Mouse (Mus musculus) midbrain, embryonic 12.5 days (tissue): ENCODE measurements around the gene Tpst1. TPM values are rescaled to one million over a fixed set of nuclear protein-coding genes. Genes with fewer than 3 reads are reported as not detected.

Experiments used
- ATAC-seq: fragments of 200-750 bp; cut with Nextera tagmentation; 2 replicates; pipeline ENCODE4 v1.8.0; 2017; ENCODE audit warnings: low read depth, moderate TSS enrichment, moderate library complexity; ENCODE audit not compliant: low FRiP score
- H3K27ac ChIP-seq: fragments of 300-500 bp; sonication (generic); replicated peaks from 2 replicates; pipeline ENCODE4 v1.5.1; 2016; ENCODE audit warnings: mild to moderate bottlenecking
- H3K27me3 ChIP-seq: fragments of 300-500 bp; sonication (generic); 2 replicates; pipeline ENCODE4 v1.6.1; 2016; ENCODE audit warnings: mild to moderate bottlenecking
- H3K36me3 ChIP-seq: fragments of 300-500 bp; sonication (generic); 2 replicates; pipeline ENCODE4 v1.6.1; 2016
- H3K4me1 ChIP-seq: fragments of 300-500 bp; sonication (generic); 2 replicates; pipeline ENCODE4 v1.6.1; 2016
- H3K4me2 ChIP-seq: fragments of 300-500 bp; sonication (generic); replicated peaks from 2 replicates; pipeline ENCODE4 v1.6.1; 2016; ENCODE audit warnings: mild to moderate bottlenecking, moderate library complexity
- H3K4me3 ChIP-seq: fragments of 300-500 bp; sonication (generic); 2 replicates; pipeline ENCODE4 v1.5.1; 2016; ENCODE audit warnings: mild to moderate bottlenecking
- H3K9ac ChIP-seq: fragments of 300-500 bp; sonication (generic); replicated peaks from 2 replicates; pipeline ENCODE4 v1.6.1; 2016; ENCODE audit warnings: mild to moderate bottlenecking, moderate library complexity
- H3K9me3 ChIP-seq: fragments of 300-500 bp; sonication (generic); 2 replicates; pipeline ENCODE4 v1.6.1; 2016; ENCODE audit warnings: mild to moderate bottlenecking
- WGBS: fragments of 180-500 bp; shearing (Covaris S2); methylation state at CpG from one replicate; pipeline ENCODE4 v1.1.7; 2016; 5-methylcytosine and 5-hydroxymethylcytosine counted together
- polyA plus RNA-seq: library from polyadenylated mRNA; unstranded; fragments of >200 nt; fragmentation: Nextera tagmentation; extraction: Ambion mirVana; gene quantifications from 2 replicates; pipeline ENCODE4 v1.2.1, GENCODE M21; 2016

The Tpst1 gene
- polyA plus RNA-seq, 1 experiment from 2014 or later: 65.9 TPM

DNA sequence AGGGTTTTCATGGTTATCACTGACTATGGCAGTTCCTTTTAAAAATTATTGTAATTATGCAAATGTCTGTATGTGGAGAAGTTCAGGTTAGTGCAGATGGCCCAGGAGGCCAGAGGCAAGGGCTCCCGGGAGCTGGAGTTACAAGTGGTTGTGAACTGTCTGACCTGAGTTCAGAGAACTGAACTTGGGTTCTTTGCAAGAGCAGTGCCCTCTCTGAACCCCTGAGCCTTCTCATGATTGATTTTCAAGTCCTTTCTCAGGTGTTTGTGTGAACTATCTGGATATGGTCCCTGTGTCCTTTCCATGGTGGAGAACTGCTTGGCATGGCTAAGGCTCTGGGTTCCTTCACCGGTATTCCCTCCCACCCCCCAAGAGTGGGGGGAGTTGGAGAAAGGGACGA, 29.4 kb upstream of the Tpst1 start:
- WGBS: 88% methylated on average over 3 of the region's 3 CpGs
- no peak overlapping the region for H3K4me3 ChIP-seq
- no peak overlapping the region for H3K9ac ChIP-seq
- H3K9me3 ChIP-seq: no peaks in the 10 kb centered on the region
- no peak for ATAC-seq
- H3K27ac ChIP-seq: no peak overlapping the region
- H3K27me3 ChIP-seq: no peaks in the 10 kb centered on the region
- no peak overlapping the region for H3K4me2 ChIP-seq
- H3K36me3 ChIP-seq: peaks cover 76% of the 10 kb centered on the region
- no peaks in the 10 kb centered on the region for H3K4me1 ChIP-seq

DNA sequence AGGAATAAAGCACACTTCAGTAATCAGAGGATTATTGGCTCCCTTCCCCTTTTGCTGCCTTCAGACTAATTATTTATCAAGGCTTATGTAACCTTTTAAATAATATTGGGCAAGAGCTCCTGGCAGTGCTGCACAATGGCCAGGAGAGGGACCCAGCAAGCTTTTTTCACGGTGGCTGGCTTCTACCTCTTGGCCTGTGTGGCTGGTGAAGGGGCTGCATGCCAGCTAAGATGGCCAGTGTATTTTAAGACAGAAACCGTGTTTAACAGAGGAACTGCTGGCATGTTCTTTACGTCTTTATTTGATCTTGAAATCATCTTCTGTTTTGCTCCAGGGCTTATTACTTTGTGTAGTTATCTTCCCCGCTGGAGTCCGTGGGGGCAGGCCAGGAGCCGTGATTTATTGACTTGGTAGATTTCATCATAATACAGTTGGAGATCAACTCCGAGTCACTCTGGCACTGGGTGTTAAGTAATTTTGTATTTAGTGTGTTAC, 28.9 kb upstream of the Tpst1 start:
- Histone ChIP-seq H3K9ac (no peak overlapping the region), H3K9me3 (no peaks in the 10 kb centered on the region), H3K27me3 (no peaks in the 10 kb centered on the region), H3K4me2 (no peak overlapping the region), H3K4me1 (no peaks in the 10 kb centered on the region), H3K27ac (no peak overlapping the region), H3K36me3 (peaks cover 81% of the 10 kb centered on the region), H3K4me3 (no peak overlapping the region)
- 81% methylated on average over 7 of the region's 7 CpGs for WGBS
- ATAC-seq: no peak

DNA sequence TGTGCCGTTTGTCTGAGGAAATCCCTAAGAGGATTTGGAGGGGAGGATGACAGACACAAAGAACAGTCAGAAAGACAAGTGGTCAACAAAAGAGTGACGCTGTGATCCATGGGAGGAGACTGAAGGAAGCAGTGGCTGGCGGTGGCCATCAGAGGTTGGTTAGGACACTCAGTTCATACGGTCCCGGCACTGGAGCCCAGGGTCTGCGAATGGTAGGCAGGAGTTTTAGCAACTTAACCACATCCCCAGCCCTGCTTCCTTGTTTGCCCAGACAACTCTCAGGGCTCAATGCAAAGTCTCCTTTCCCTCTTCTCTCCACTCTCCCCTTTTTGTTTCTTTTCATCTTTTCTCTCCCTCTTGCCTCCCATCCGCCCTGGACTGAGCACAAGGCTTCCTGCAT, 27.0 kb upstream of the Tpst1 start:
- no peak overlapping the region for H3K9ac ChIP-seq
- no peak overlapping the region for H3K4me2 ChIP-seq
- 77% methylated on average over 7 of the region's 7 CpGs for WGBS
- ATAC-seq: no peak
- H3K4me1 ChIP-seq: peaks cover 5% of the 10 kb centered on the region; the same call in 1 of the 2 replicates
- H3K27ac ChIP-seq: no peak overlapping the region
- no peaks in the 10 kb centered on the region for H3K9me3 ChIP-seq
- H3K4me3 ChIP-seq: no peak overlapping the region
- no peaks in the 10 kb centered on the region for H3K27me3 ChIP-seq
- H3K36me3 ChIP-seq: peaks cover 79% of the 10 kb centered on the region

DNA sequence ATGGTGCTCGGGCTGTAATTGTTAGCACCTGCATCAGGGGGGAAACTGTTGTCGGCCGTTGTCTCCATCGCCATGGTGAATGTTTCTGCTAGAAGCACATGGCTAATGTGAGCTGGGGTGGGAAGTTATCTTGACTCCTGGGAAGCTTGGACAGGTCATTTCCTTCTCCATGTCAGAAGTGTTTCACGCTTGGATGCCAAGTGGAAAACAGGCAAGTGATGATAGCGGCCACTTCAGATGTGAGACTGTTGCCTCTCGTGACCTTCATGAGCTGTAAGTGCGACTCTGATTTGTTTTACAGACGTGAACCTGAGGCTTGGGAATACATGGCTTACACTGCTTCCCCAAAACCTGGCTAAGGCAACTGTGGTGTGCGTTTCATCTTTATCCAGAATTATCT, 26.5 kb upstream of the Tpst1 start:
- Histone ChIP-seq H3K9me3 (no peaks in the 10 kb centered on the region), H3K4me3 (no peak overlapping the region), H3K4me1 (peaks cover 5% of the 10 kb centered on the region; the same call in 1 of the 2 replicates), H3K36me3 (peaks cover 78% of the 10 kb centered on the region), H3K9ac (no peak overlapping the region), H3K4me2 (no peak overlapping the region), H3K27me3 (no peaks in the 10 kb centered on the region), H3K27ac (no peak overlapping the region)
- no peak for ATAC-seq
- WGBS: 90% methylated on average over 10 of the region's 10 CpGs

DNA sequence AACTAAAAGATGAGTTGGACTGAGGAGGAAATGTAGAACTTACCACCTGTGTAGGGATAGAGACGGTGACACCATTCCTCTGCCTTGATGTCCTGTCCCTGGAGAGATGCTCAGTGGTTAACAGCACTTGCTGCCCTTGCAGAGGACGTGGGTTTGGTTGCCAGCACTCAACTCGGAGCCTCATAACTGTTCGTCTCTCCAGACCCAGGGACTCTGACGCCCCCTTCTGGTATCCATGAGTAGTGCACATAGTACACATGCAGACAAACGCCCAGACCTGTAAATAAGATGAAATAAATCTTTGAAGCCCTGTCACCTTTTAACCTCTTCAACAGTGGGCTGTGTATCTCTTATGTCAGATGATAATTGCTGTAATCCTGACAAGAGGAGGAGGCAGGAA, 26.1 kb upstream of the Tpst1 start:
- peaks cover 5% of the 10 kb centered on the region; the same call in 1 of the 2 replicates for H3K4me1 ChIP-seq
- ATAC-seq: no peak
- no peaks in the 10 kb centered on the region for H3K27me3 ChIP-seq
- no peaks in the 10 kb centered on the region for H3K9me3 ChIP-seq
- H3K27ac ChIP-seq: no peak overlapping the region
- WGBS: 84% methylated on average over 6 of the region's 6 CpGs
- peaks cover 73% of the 10 kb centered on the region for H3K36me3 ChIP-seq
- no peak overlapping the region for H3K4me2 ChIP-seq
- no peak overlapping the region for H3K9ac ChIP-seq
- no peak overlapping the region for H3K4me3 ChIP-seq

DNA sequence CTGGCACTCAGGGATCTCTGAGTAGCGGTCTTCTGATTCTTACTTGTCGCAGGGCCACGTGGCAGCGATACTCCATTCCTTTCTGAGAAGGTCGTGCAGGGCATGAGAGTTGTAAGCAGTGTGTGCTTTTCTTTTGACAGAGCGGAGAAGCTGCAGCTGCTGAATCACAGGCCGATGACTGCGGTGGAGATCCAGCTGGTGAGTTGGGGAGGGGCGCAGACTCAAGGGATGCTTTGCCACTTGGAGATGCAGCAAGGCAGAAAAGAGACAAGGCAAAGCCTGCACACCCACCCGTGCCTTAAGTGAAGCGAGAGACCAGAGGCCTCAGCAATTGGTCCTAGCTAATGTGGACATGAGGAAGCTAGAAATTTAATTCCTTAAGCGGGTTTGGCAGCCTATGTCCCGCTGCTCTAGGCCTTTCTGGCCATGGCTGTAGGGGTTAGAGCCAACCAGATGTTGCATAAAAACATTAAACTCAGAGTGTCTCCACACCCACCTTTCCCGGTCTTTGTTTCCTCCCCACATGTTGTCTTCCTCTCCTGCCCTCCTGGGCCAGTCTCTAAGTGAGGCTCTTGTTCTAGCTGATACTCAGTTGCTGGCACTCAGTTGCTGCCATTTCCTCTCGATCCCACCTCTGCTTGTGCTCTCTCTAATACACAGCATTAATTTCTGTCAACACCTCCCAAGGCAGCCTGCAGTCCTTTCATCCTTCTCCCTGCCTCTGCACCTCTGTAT, 24.2 kb upstream of the Tpst1 start:
- H3K27ac ChIP-seq: peak overlapping the region; percentile 39; the same call in 1 of the 2 replicates
- no peaks in the 10 kb centered on the region for H3K27me3 ChIP-seq
- no peak overlapping the region for H3K4me2 ChIP-seq
- no peaks in the 10 kb centered on the region for H3K9me3 ChIP-seq
- WGBS: 74% methylated on average over 15 of the region's 15 CpGs
- no peak overlapping the region for H3K9ac ChIP-seq
- ATAC-seq: no peak
- H3K4me3 ChIP-seq: no peak overlapping the region
- H3K4me1 ChIP-seq: peaks cover 5% of the 10 kb centered on the region; the same call in 1 of the 2 replicates
- H3K36me3 ChIP-seq: peaks cover 57% of the 10 kb centered on the region

DNA sequence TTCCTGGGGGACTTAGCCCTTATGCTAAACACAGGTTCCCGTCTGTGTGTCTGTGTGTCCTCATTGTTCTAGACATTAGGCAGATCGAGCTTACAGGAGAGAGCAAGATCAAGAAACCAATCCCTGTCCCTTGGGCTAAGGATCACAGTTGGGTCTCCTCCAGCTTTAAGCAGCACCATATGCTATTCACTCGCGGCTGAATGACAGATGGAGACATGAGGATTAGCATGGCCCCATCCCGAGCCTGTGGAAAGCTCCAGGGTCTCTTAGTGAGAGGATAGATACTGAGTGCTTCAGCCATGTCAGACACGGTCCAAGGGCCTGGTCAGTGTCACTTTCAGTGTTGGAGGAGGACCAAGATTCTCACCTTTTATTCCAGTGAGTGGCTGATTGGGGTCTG, 22.7 kb upstream of the Tpst1 start:
- H3K36me3 ChIP-seq: peaks cover 57% of the 10 kb centered on the region
- no peak overlapping the region for H3K4me2 ChIP-seq
- WGBS: 38% methylated on average over 6 of the region's 6 CpGs
- H3K4me1 ChIP-seq: peaks cover 5% of the 10 kb centered on the region; the same call in 1 of the 2 replicates
- no peak overlapping the region for H3K9ac ChIP-seq
- H3K9me3 ChIP-seq: no peaks in the 10 kb centered on the region
- H3K27ac ChIP-seq: no peak overlapping the region
- ATAC-seq: no peak
- H3K27me3 ChIP-seq: no peaks in the 10 kb centered on the region
- H3K4me3 ChIP-seq: no peak overlapping the region

DNA sequence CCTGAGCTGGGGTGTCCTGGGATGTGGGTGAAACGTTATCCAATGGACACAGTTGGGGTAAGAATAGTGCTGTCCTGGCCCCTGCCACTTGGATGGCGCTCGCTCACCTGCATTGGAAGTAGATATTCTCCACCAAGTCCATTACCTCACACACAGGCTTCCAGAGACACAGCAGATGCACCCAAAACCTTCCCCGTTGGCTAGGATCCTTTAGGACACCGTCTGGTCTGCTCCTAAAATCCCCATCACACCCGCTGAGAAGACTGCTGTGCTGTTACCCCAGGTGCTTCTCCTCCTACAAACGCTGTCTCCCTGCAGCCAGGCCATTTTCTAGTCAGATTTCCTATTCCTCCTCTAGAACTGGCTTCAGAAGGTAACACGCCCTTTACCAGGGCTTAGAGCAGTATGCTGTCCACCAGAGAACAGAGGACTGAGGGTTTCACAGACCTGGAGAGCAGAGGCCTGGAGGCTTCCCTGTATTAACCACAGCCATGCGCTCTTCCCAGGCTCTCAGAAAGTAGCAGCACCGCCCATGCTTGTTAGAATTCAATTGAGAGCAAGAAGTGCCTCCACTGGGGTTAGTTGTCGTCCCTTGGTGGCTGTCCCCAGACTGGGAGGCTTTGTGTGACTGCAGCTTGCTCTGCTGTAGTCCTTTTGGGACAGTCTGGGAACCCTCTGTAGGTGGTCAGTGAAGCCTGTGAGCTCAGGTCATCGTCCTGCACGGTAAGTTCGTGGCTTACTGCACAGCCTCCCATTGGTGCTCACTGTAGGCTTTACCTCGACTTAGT, 21.9 kb upstream of the Tpst1 start:
- Histone ChIP-seq H3K4me1 (peaks cover 5% of the 10 kb centered on the region; the same call in 1 of the 2 replicates), H3K27me3 (no peaks in the 10 kb centered on the region), H3K36me3 (peaks cover 53% of the 10 kb centered on the region), H3K27ac (no peak overlapping the region), H3K4me3 (no peak overlapping the region), H3K9me3 (no peaks in the 10 kb centered on the region), H3K9ac (no peak overlapping the region), H3K4me2 (no peak overlapping the region)
- ATAC-seq: no peak
- 82% methylated on average over 15 of the region's 15 CpGs for WGBS

DNA sequence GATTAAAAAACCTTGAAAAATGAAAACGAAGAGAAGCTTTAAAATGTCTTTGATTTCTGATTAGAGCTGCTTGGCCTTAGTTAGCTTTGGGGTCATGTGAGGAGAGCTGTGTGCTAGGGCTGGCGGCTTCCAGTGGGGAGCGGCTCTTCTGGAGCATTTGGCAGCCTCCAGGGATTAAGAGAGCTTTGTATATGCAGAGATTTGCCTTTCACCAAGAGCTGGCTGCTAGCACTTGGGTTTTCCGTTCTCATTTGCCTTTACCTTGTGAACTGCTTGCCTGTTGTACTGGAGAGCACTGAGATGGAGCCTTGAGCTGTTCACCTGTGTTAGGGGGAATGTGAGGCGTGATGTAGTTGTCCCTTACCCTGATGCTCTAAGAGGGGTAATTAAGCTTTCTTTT, 20.6 kb upstream of the Tpst1 start:
- ATAC-seq: no peak
- H3K9me3 ChIP-seq: no peaks in the 10 kb centered on the region
- H3K27me3 ChIP-seq: no peaks in the 10 kb centered on the region
- H3K36me3 ChIP-seq: peaks cover 41% of the 10 kb centered on the region
- H3K27ac ChIP-seq: no peak overlapping the region
- 56% methylated on average over 5 of the region's 5 CpGs for WGBS
- no peak overlapping the region for H3K4me3 ChIP-seq
- no peak overlapping the region for H3K9ac ChIP-seq
- H3K4me2 ChIP-seq: no peak overlapping the region
- H3K4me1 ChIP-seq: peaks cover 5% of the 10 kb centered on the region; the same call in 1 of the 2 replicates

DNA sequence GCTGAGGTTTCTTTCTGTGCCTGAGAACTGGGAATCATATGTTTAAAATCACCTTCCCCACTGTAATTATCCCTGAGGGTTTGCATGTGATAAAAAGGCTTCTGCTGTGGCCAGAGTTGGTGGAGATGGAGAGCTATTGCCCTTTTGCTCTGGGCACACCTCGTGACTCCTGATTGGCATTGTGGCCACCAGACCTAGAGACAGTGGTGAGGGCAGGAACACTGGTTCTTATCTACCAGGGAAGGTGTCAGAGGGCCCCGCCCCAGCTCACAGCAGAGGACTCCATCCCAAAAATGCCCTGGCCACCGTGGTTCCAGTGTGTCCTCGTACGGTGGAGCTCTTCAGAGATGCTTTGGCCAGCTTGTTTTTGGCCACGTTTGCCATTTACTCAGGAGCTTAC, 20.2 kb upstream of the Tpst1 start:
- Histone ChIP-seq H3K36me3 (peaks cover 41% of the 10 kb centered on the region), H3K4me3 (no peak overlapping the region), H3K9ac (no peak overlapping the region), H3K27me3 (no peaks in the 10 kb centered on the region), H3K27ac (peak overlapping the region; percentile 15; the same call in 1 of the 2 replicates), H3K9me3 (no peaks in the 10 kb centered on the region), H3K4me1 (peaks cover 5% of the 10 kb centered on the region; the same call in 1 of the 2 replicates), H3K4me2 (no peak overlapping the region)
- no peak for ATAC-seq
- WGBS: 92% methylated on average over 6 of the region's 6 CpGs

DNA sequence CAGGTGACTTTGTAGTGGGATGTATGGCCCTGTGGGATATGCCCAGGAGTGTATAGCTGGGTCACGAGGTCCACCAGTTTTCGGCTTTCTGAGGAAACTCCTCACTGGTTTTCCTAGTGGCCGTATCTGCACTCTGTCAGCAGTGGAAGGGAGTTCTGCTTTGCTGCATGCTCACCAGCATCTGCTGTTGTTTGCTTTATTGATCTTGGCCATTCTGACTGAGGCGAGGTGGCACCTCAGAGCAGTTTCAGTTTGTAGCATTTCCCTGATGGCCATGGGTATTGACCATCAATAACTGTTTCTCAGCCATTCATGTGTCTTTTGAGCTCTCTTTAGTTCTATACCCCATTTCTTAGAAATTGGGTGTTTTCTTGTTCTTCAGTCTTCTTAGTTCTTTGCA, 17.4 kb upstream of the Tpst1 start:
- peaks cover 38% of the 10 kb centered on the region for H3K36me3 ChIP-seq
- ATAC-seq: no peak

DNA sequence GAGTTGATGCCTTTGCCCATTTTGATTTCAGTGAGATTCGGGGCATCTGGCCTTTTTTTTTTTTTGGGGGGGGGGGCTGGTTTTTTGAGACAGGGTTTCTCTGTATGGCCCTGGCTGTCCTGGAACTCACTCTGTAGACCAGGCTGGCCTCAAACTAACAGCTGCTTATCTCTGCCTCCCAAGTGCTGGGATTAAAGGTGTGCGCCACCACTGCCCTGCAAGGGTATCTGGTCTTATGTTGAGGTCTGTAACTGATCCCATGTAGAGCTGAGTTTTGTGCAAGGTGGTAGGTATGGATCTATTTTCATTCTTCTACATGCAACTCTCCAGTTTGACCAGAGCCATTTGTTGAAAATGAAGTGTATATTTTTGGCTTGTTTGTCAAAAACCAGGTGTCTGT, 16.8 kb upstream of the Tpst1 start:
- H3K4me1 ChIP-seq: no peaks in the 10 kb centered on the region; the same call in 1 of the 2 replicates
- H3K9me3 ChIP-seq: no peaks in the 10 kb centered on the region
- no peak overlapping the region for H3K27ac ChIP-seq
- H3K4me3 ChIP-seq: no peak overlapping the region
- peaks cover 36% of the 10 kb centered on the region for H3K36me3 ChIP-seq
- no peaks in the 10 kb centered on the region for H3K27me3 ChIP-seq
- 97% methylated on average over 2 of the region's 2 CpGs for WGBS
- no peak overlapping the region for H3K9ac ChIP-seq
- no peak overlapping the region for H3K4me2 ChIP-seq
- ATAC-seq: no peak

More for the DNA sequence above, 17.4 kb upstream of the Tpst1 start:
- H3K27me3 ChIP-seq: no peaks in the 10 kb centered on the region
- H3K4me1 ChIP-seq: peaks cover under 1% of the 10 kb centered on the region; the same call in 1 of the 2 replicates
- no peak overlapping the region for H3K4me2 ChIP-seq
- H3K4me3 ChIP-seq: no peak overlapping the region
- H3K9me3 ChIP-seq: no peaks in the 10 kb centered on the region
- WGBS: 91% methylated on average over 4 of the region's 4 CpGs
- H3K9ac ChIP-seq: no peak overlapping the region
- H3K27ac ChIP-seq: no peak overlapping the region
